Mouse (Mus musculus) intestine, embryonic 15.5 days (tissue): Measurements from ENCODE around the gene Gm20388. TPM values are rescaled to one million over a fixed set of nuclear protein-coding genes. Genes with fewer than 3 reads are reported as not detected.
"Not testable (repeated sequence)": the region's sequence is repeated elsewhere in the genome, so short reads cannot be mapped to it uniquely, and the experiment has no call there.

ENCODE experiments used
- ATAC-seq: fragments of 200-750 bp; cut with Nextera tagmentation; 2 replicates; pipeline ENCODE4 v1.8.0; 2017; ENCODE audit warnings: moderate TSS enrichment, moderate library complexity
- H3K27ac ChIP-seq: fragments of 300-500 bp; sonication (generic); 2 replicates; pipeline ENCODE4 v1.5.1; 2015; ENCODE audit warnings: mild to moderate bottlenecking, inconsistent platforms
- H3K27me3 ChIP-seq: fragments of 300-500 bp; sonication (generic); replicated peaks from 2 replicates; pipeline ENCODE4 v1.6.1; 2015; ENCODE audit warnings: inconsistent platforms
- H3K36me3 ChIP-seq: fragments of 300-500 bp; sonication (generic); 2 replicates; pipeline ENCODE4 v1.6.1; 2015; ENCODE audit warnings: inconsistent platforms
- H3K4me1 ChIP-seq: fragments of 300-500 bp; sonication (generic); replicated peaks from 2 replicates; pipeline ENCODE4 v1.6.1; 2015; ENCODE audit warnings: inconsistent platforms
- H3K4me2 ChIP-seq: fragments of 300-500 bp; sonication (generic); replicated peaks from 2 replicates; pipeline ENCODE4 v1.6.1; 2015; ENCODE audit warnings: mild to moderate bottlenecking, inconsistent platforms
- H3K4me3 ChIP-seq: fragments of 300-500 bp; sonication (generic); replicated peaks from 2 replicates; pipeline ENCODE4 v1.5.1; 2015; ENCODE audit warnings: inconsistent platforms
- H3K9ac ChIP-seq: fragments of 300-500 bp; sonication (generic); 2 replicates; pipeline ENCODE4 v1.6.1; 2015; ENCODE audit warnings: inconsistent platforms
- H3K9me3 ChIP-seq: fragments of 300-500 bp; sonication (generic); 2 replicates; pipeline ENCODE4 v1.6.1; 2016; ENCODE audit warnings: inconsistent platforms
- WGBS: fragments of 180-500 bp; shearing (Covaris S2); methylation state at CpG from one replicate; pipeline ENCODE4 v1.1.7; 2015; 5-methylcytosine and 5-hydroxymethylcytosine counted together
- polyA plus RNA-seq: library from polyadenylated mRNA; unstranded; fragments of >200 nt; fragmentation: Nextera tagmentation; extraction: Ambion mirVana; gene quantifications from 2 replicates; pipeline ENCODE4 v1.2.1, GENCODE M21; 2015

The Gm20388 gene
- polyA plus RNA-seq, 1 experiment from 2014 or later, result not detected

- no peak for ATAC-seq
- no peaks in the 10 kb centered on the region for H3K9me3 ChIP-seq
- H3K27me3 ChIP-seq, result no peaks in the 10 kb centered on the region
- no peak overlapping the region for H3K9ac ChIP-seq
- H3K4me1 ChIP-seq, result no peaks in the 10 kb centered on the region
- H3K4me3 ChIP-seq, result no peak overlapping the region
- 51% methylated on average over 5 of the region's 5 CpGs for WGBS
- no peaks in the 10 kb centered on the region for H3K36me3 ChIP-seq
- no peak overlapping the region for H3K27ac ChIP-seq
- no peak overlapping the region for H3K4me2 ChIP-seq
Measured at GRCm38 (mm10) chr8:121436656-121437055, 1526.0 kb downstream of the Gm20388 start.

GRCm38 (mm10) chr8:121437506-121437905, 1526.9 kb downstream of the Gm20388 start:
- no peak for ATAC-seq
- no peak overlapping the region for H3K4me2 ChIP-seq
- H3K9me3 ChIP-seq, result no peaks in the 10 kb centered on the region
- no peak overlapping the region for H3K9ac ChIP-seq
- H3K27me3 ChIP-seq, result no peaks in the 10 kb centered on the region
- no peak overlapping the region for H3K4me3 ChIP-seq
- H3K27ac ChIP-seq, result no peak overlapping the region
- 65% methylated on average over 6 of the region's 6 CpGs for WGBS
- no peaks in the 10 kb centered on the region for H3K4me1 ChIP-seq
- no peaks in the 10 kb centered on the region for H3K36me3 ChIP-seq

GRCm38 (mm10) chr8:121438111-121438510, 1527.5 kb downstream of the Gm20388 start:
- 50% methylated on average over 6 of the region's 6 CpGs for WGBS
- Histone ChIP-seq H3K27me3 (no peaks in the 10 kb centered on the region), H3K36me3 (no peaks in the 10 kb centered on the region), H3K4me2 (no peak overlapping the region), H3K9me3 (no peaks in the 10 kb centered on the region), H3K27ac (no peak overlapping the region), H3K9ac (no peak overlapping the region), H3K4me1 (no peaks in the 10 kb centered on the region), H3K4me3 (no peak overlapping the region)
- ATAC-seq, result no peak

- no peaks in the 10 kb centered on the region for H3K4me1 ChIP-seq
- no peak overlapping the region for H3K9ac ChIP-seq
- WGBS, result 76% methylated on average over 4 of the region's 4 CpGs
- H3K9me3 ChIP-seq, result no peaks in the 10 kb centered on the region
- no peak overlapping the region for H3K4me3 ChIP-seq
- no peaks in the 10 kb centered on the region for H3K36me3 ChIP-seq
- no peak for ATAC-seq
- H3K27me3 ChIP-seq, result no peaks in the 10 kb centered on the region
- no peak overlapping the region for H3K4me2 ChIP-seq
- H3K27ac ChIP-seq, result no peak overlapping the region
Measured at GRCm38 (mm10) chr8:121439351-121439750, 1528.7 kb downstream of the Gm20388 start.

- 63% methylated on average over 7 of the region's 7 CpGs for WGBS
- ATAC-seq, result no peak
- no peak overlapping the region for H3K4me2 ChIP-seq
Measured at GRCm38 (mm10) chr8:121443361-121443760, 1532.7 kb downstream of the Gm20388 start.

GRCm38 (mm10) chr8:121444521-121444920, 1533.9 kb downstream of the Gm20388 start:
- not testable (repeated sequence) for H3K27ac ChIP-seq, H3K9me3 ChIP-seq, H3K27me3 ChIP-seq, H3K4me1 ChIP-seq, H3K36me3 ChIP-seq, ATAC-seq, H3K4me3 ChIP-seq, H3K4me2 ChIP-seq, H3K9ac ChIP-seq
- WGBS, result 78% methylated on average over 1 of the region's 1 CpGs

More at GRCm38 (mm10) chr8:121443361-121443760, 1532.7 kb downstream of the Gm20388 start:
- Histone ChIP-seq H3K4me3 (no peak overlapping the region), H3K9me3 (no peaks in the 10 kb centered on the region), H3K9ac (no peak overlapping the region), H3K27me3 (no peaks in the 10 kb centered on the region), H3K4me1 (no peaks in the 10 kb centered on the region), H3K27ac (no peak overlapping the region), H3K36me3 (no peaks in the 10 kb centered on the region)

- Histone ChIP-seq H3K36me3 (no peaks in the 10 kb centered on the region), H3K9me3 (no peaks in the 10 kb centered on the region), H3K27me3 (no peaks in the 10 kb centered on the region), H3K4me2 (no peak overlapping the region), H3K9ac (no peak overlapping the region), H3K4me1 (no peaks in the 10 kb centered on the region), H3K27ac (no peak overlapping the region), H3K4me3 (no peak overlapping the region)
- ATAC-seq, result no peak
- WGBS, result 90% methylated on average over 10 of the region's 10 CpGs
Measured at GRCm38 (mm10) chr8:121445027-121445471, 1534.4 kb downstream of the Gm20388 start.

GRCm38 (mm10) chr8:121446133-121446532, 1535.5 kb downstream of the Gm20388 start:
- no peak for ATAC-seq

GRCm38 (mm10) chr8:121446862-121447261, 1536.2 kb downstream of the Gm20388 start:
- Histone ChIP-seq H3K4me2 (no peak overlapping the region), H3K4me3 (no peak overlapping the region), H3K4me1 (peaks cover 5% of the 10 kb centered on the region; the same call in 1 of the 2 replicates), H3K9me3 (no peaks in the 10 kb centered on the region), H3K9ac (no peak overlapping the region), H3K27ac (no peak overlapping the region), H3K36me3 (no peaks in the 10 kb centered on the region), H3K27me3 (no peaks in the 10 kb centered on the region)
- WGBS, result 82% methylated on average over 6 of the region's 6 CpGs
- no peak for ATAC-seq

More at GRCm38 (mm10) chr8:121446133-121446532, 1535.5 kb downstream of the Gm20388 start:
- Histone ChIP-seq H3K4me2 (no peak overlapping the region), H3K36me3 (no peaks in the 10 kb centered on the region), H3K4me1 (no peaks in the 10 kb centered on the region), H3K4me3 (no peak overlapping the region), H3K27ac (no peak overlapping the region), H3K27me3 (no peaks in the 10 kb centered on the region), H3K9me3 (no peaks in the 10 kb centered on the region), H3K9ac (no peak overlapping the region)
- WGBS, result 58% methylated on average over 12 of the region's 12 CpGs

- Histone ChIP-seq H3K4me2 (no peak overlapping the region), H3K9me3 (no peaks in the 10 kb centered on the region), H3K4me1 (peaks cover 5% of the 10 kb centered on the region; the same call in 1 of the 2 replicates), H3K4me3 (no peak overlapping the region), H3K27ac (no peak overlapping the region), H3K36me3 (no peaks in the 10 kb centered on the region), H3K27me3 (no peaks in the 10 kb centered on the region), H3K9ac (no peak overlapping the region)
- WGBS, result 59% methylated on average over 8 of the region's 8 CpGs
- ATAC-seq, result no peak
Measured at GRCm38 (mm10) chr8:121450211-121450610, 1539.6 kb downstream of the Gm20388 start.

- no peak overlapping the region for H3K4me2 ChIP-seq
- no peak overlapping the region for H3K4me3 ChIP-seq
- peak; percentile 41; the same call in 1 of the 2 replicates for ATAC-seq
- H3K9ac ChIP-seq, result no peak overlapping the region
- no peaks in the 10 kb centered on the region for H3K27me3 ChIP-seq
- WGBS, result 66% methylated on average over 16 of the region's 16 CpGs
- no peaks in the 10 kb centered on the region for H3K36me3 ChIP-seq
- H3K27ac ChIP-seq, result no peak overlapping the region
- H3K4me1 ChIP-seq, result peaks cover 5% of the 10 kb centered on the region; the same call in 1 of the 2 replicates
- H3K9me3 ChIP-seq, result no peaks in the 10 kb centered on the region
Measured at GRCm38 (mm10) chr8:121451404-121452076, 1540.9 kb downstream of the Gm20388 start.

GRCm38 (mm10) chr8:121454737-121455136, 1544.1 kb downstream of the Gm20388 start:
- no peak for ATAC-seq
- Histone ChIP-seq H3K27ac (no peak overlapping the region), H3K4me3 (no peak overlapping the region), H3K9ac (no peak overlapping the region), H3K4me2 (no peak overlapping the region), H3K9me3 (no peaks in the 10 kb centered on the region), H3K36me3 (no peaks in the 10 kb centered on the region), H3K27me3 (no peaks in the 10 kb centered on the region), H3K4me1 (peaks cover 5% of the 10 kb centered on the region; the same call in 1 of the 2 replicates)
- 93% methylated on average over 17 of the region's 17 CpGs for WGBS

GRCm38 (mm10) chr8:121461192-121461591, 1550.6 kb downstream of the Gm20388 start:
- Histone ChIP-seq H3K4me3 (no peak overlapping the region), H3K4me2 (no peak overlapping the region), H3K36me3 (no peaks in the 10 kb centered on the region), H3K9me3 (no peaks in the 10 kb centered on the region), H3K9ac (no peak overlapping the region), H3K4me1 (no peaks in the 10 kb centered on the region), H3K27ac (no peak overlapping the region), H3K27me3 (no peaks in the 10 kb centered on the region)
- 53% methylated on average over 3 of the region's 3 CpGs for WGBS
- ATAC-seq, result no peak
